24 mouse cellular contexts compared by ENCODE assay signal in genomic region chr11:68060651-68061050, GRCm38 (mm10).
DNase-seq lines count a peak whose midpoint lies in the region; ATAC-seq lines count a peak whose summit lies in the region.
"Had no signal": no experiment of that assay in that cellular context is flagged by ENCODE, and none has a peak within 500 bp of the region (broad histone marks: within the 10 kb centered on the region; RNA-seq: fewer than 3 reads in every experiment).

No protein-coding gene starts in this region.

- peak; percentile 90 for ATAC-seq in intestine, embryonic 15.5 days
- ATAC-seq: activated CD4-positive, CD25-positive, alpha-beta regulatory T cell, adult 4 months; CD4-positive, CD25-positive, alpha-beta regulatory T cell, adult 4 months; forebrain, embryonic 15.5 days; hindbrain, postnatal 0 days had no signal

- no peaks in the 10 kb centered on the region for H3K36me3 ChIP-seq in embryonic facial prominence, embryonic 10.5 days (replicated peaks)
- no peaks in the 10 kb centered on the region for H3K36me3 ChIP-seq in intestine, embryonic 15.5 days
- H3K36me3 ChIP-seq in limb, embryonic 10.5 days: no peaks in the 10 kb centered on the region
- H3K36me3 ChIP-seq: embryonic facial prominence, embryonic 12.5 days; embryonic facial prominence, embryonic 15.5 days; forebrain, embryonic 15.5 days; heart, embryonic 12.5 days; heart, embryonic 15.5 days had no signal

- H3K4me1 ChIP-seq in embryonic facial prominence, embryonic 10.5 days: peaks cover 28% of the 10 kb centered on the region
- peaks cover 12% of the 10 kb centered on the region; the same call in 1 of the 2 replicates for H3K4me1 ChIP-seq in intestine, embryonic 15.5 days (replicated peaks)
- H3K4me1 ChIP-seq in limb, embryonic 10.5 days: peaks cover 49% of the 10 kb centered on the region
- H3K4me1 ChIP-seq: forebrain, embryonic 15.5 days; heart, embryonic 15.5 days had no signal

- H3K4me3 ChIP-seq in embryonic facial prominence, embryonic 10.5 days: no peak overlapping the region
- H3K4me3 ChIP-seq in intestine, embryonic 15.5 days (replicated peaks): no peak overlapping the region
- H3K4me3 ChIP-seq in limb, embryonic 10.5 days: no peak overlapping the region
- H3K4me3 ChIP-seq: embryonic facial prominence, embryonic 12.5 days; embryonic facial prominence, embryonic 15.5 days; forebrain, embryonic 15.5 days; heart, embryonic 12.5 days; heart, embryonic 15.5 days had no signal

- WGBS in embryonic facial prominence, embryonic 10.5 days: 64% methylated on average over 4 of the region's 4 CpGs
- 38% methylated on average over 4 of the region's 4 CpGs for WGBS in intestine, embryonic 15.5 days
- 67% methylated on average over 4 of the region's 4 CpGs for WGBS in limb, embryonic 10.5 days

- H3K9ac ChIP-seq in intestine, embryonic 15.5 days: no peak overlapping the region
- H3K9ac ChIP-seq: embryonic facial prominence, embryonic 12.5 days; embryonic facial prominence, embryonic 15.5 days; forebrain, embryonic 15.5 days; heart, embryonic 12.5 days; heart, embryonic 15.5 days; hindbrain, embryonic 14.5 days had no signal

- H3K9me3 ChIP-seq in embryonic facial prominence, embryonic 10.5 days: no peaks in the 10 kb centered on the region
- no peaks in the 10 kb centered on the region for H3K9me3 ChIP-seq in intestine, embryonic 15.5 days
- H3K9me3 ChIP-seq in limb, embryonic 10.5 days (replicated peaks): no peaks in the 10 kb centered on the region
- H3K9me3 ChIP-seq: embryonic facial prominence, embryonic 12.5 days; embryonic facial prominence, embryonic 15.5 days; forebrain, embryonic 15.5 days; heart, embryonic 12.5 days; heart, embryonic 15.5 days had no signal

- peak overlapping the region; percentile 44 for H3K27ac ChIP-seq in embryonic facial prominence, embryonic 10.5 days (replicated peaks)
- H3K27ac ChIP-seq in intestine, embryonic 15.5 days: no peak overlapping the region
- H3K27ac ChIP-seq in limb, embryonic 10.5 days: peak overlapping the region; percentile 14; the same call in 1 of the 2 replicates
- H3K27ac ChIP-seq: embryonic facial prominence, embryonic 12.5 days; embryonic facial prominence, embryonic 15.5 days; forebrain, embryonic 15.5 days; heart, embryonic 15.5 days; hindbrain, embryonic 14.5 days; hindbrain, postnatal 0 days had no signal

- DNase-seq in embryonic facial prominence, embryonic 10.5 days (ENCODE audit: low spot score): no peak
- DNase-seq in limb, embryonic 10.5 days (ENCODE audit: low spot score): no peak
- no peak for DNase-seq in left cerebral cortex, postnatal 4 days
- DNase-seq in ovary, postnatal 14 days (ENCODE audit: low spot score): no peak
- no peak for DNase-seq in cerebellum, adult 11 months
- DNase-seq: adrenal gland, adult 8-10 months; adrenal gland, postnatal 25 days; cerebellum, adult 18-20 months; cerebellum, adult 9-10 months; cerebellum, postnatal 14 days; gastrocnemius, postnatal 25 days; heart, adult 18-20 months; heart, postnatal 10 days; heart, postnatal 36 days had no signal

- H3K27me3 ChIP-seq in embryonic facial prominence, embryonic 10.5 days (replicated peaks; ENCODE audit: low read depth, poor library complexity, severe bottlenecking): no peaks in the 10 kb centered on the region
- H3K27me3 ChIP-seq in intestine, embryonic 15.5 days (replicated peaks): no peaks in the 10 kb centered on the region
- H3K27me3 ChIP-seq in limb, embryonic 10.5 days (ENCODE audit: low read depth, poor library complexity, severe bottlenecking): peaks cover 23% of the 10 kb centered on the region; the same call in 1 of the 2 replicates
- H3K27me3 ChIP-seq: embryonic facial prominence, embryonic 12.5 days; embryonic facial prominence, embryonic 15.5 days; forebrain, embryonic 15.5 days; heart, embryonic 12.5 days; heart, embryonic 15.5 days had no signal

- intact Hi-C loops in left cerebral cortex, postnatal 4 days (cut with DNase I): no loop called here

- H3K4me2 ChIP-seq in intestine, embryonic 15.5 days (replicated peaks): no peak overlapping the region
- H3K4me2 ChIP-seq: embryonic facial prominence, embryonic 12.5 days; embryonic facial prominence, embryonic 15.5 days; forebrain, embryonic 15.5 days; heart, embryonic 12.5 days; heart, embryonic 15.5 days; hindbrain, embryonic 14.5 days had no signal
